Mouse (Mus musculus) lung, postnatal 10 days (tissue): ENCODE data around the gene Sox6.

Experiments
- DNase-seq: peaks from one replicate; pipeline ENCODE4 v3.0.0; 2021

Gene Sox6

GRCm38 (mm10) chr7:115829260-115829659, 209.3 kb downstream of the Sox6 start:
- DNase-seq: no peak

DNA sequence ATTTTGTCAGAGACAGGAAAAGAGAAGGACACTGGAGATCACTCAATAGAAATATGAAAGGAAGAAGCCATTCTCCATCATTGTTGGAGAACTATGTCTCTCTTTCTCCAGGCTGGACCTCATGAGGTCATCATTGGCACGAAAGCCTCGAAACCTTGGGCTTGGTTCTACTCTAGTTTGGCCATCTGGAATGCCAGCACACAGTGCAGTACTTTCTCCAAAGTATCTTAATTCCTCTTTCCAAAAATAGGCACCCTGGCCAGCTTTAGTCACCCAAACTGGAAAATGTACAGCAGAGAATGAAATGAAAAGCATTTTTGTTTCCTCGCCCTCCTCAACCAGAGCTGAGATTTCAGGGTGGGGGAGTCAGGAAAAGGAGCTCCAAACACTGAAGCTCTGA, 213.3 kb downstream of the Sox6 start:
- peak; percentile 35 for DNase-seq

- no peak for DNase-seq
Observed at GRCm38 (mm10) chr7:115824621-115825256, 213.9 kb downstream of the Sox6 start.

DNA sequence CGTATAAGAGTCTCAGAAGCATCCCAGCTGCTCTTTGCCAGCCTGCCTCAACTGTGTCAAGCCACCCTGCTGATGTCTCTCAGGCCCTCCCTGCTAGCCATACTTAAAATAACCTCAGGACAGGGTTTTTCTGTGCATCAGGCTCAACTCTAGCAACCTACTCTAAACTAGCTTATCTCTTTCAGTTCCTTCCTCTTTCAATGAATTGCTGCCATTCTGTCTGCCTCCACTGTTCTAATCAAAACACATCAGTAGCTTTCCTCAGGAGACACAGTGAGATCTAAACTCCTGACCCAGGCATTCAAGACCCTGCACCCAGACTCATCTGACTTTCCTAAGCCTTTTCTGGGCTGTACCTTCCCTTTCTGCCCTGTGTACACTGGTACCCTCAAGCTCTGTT, 219.5 kb downstream of the Sox6 start:
- no peak for DNase-seq

GRCm38 (mm10) chr7:115803256-115803655, 235.3 kb downstream of the Sox6 start:
- DNase-seq: no peak

DNA sequence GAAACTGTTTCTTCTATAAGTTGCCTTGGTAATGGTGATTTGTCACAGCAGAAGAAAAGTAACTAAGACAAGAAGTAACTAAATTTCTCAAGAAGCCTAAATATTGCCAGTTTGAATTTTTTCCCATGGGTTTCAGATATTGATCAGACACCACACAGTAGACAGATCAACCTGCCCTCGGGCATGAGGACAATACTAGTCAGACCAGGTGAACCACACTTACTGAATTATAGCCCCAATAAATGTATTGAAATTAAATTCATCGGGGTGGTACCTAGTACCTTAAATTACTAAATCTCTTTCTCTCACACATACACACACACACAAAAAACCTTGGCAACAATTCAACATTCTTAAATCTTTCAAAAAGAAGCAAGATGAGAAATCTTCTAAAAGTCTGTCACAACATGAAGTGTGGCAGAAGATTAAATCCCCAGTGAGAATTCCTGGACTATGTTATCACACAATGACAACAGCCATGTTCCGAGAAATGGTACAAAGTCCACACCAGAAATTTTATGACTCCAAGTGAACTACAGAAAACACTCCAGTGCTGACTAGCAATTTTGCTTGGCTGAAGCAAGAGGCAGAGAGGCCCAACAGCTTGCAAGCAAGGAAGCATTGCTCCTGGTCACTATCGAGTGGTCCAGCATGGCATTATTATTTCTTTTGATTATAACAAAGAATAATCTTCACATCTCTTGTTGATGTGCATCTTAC, 244.3 kb downstream of the Sox6 start:
- DNase-seq: no peak

DNA sequence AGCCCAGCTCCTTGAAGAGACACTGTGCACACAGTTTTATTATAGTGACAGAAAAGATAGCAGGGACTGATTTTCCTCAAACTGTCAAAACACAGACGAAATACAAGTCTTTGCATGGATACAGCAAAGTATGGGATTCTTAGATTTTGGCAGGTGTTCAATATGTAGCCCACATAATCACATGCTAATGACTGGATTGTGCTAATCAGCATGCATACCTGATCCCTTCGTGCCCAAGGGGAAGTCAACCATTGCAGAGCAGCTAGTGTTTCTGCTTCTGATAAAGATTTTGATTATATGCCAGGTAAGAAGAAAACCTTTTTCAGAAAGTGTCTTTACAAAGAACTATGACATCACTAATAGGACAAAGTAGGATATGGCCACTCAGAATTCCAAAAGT, 245.8 kb downstream of the Sox6 start:
- DNase-seq: no peak

DNA sequence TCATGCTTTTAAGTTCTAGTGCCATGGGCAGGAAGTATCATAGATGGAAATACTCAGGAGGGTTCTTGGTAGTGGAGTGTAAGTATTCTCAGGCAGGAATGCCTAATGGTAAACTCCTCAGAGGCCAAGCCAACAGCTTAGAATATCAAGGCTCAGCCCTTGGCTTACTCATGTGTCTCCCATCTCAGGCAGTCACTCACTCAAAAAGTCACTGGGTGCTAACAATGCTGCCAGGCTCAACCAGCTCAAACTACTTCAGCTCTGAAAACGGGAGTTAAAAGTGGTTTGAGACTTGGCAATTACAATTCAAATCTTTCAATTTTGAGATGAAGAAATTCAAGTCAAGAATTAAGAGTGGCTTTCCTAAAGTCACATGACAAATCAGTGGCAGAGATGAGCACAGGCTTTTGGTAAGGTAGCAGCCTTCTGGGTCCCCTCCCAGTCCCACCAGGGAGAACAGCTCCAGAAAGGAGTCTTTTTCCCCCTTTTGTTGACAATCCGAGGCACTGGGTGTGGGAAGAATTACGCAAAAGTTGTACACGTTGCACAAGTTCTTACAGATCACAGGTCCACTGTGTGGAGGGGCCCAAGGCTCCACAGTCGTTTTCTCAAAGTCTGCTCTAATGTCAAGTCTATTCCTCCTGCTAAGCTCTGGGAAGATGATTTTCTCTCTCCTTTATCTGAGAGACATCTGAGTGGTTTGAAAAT, 249.3 kb downstream of the Sox6 start:
- peak; percentile 17 for DNase-seq

GRCm38 (mm10) chr7:115783982-115784917, 254.3 kb downstream of the Sox6 start:
- no peak for DNase-seq

DNA sequence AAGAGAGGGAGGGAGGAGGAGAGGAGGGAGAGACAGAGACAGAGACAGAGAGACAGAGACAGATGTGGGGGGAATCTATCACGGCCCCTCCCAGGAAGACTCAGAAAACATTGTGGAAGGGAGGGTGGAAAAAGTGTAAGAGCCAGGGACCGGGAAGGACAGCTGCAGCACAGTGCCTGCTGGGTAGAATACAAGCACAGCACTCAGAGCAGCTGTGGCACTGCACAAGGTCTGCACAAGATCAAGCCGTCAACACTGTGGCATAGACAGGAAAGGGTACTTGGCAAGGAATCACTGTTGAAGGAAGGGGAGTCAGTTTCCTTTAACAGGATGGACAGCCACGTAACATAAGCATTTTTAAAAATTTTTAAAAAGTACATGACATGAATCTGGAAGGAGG, 258.4 kb downstream of the Sox6 start:
- DNase-seq: no peak

DNA sequence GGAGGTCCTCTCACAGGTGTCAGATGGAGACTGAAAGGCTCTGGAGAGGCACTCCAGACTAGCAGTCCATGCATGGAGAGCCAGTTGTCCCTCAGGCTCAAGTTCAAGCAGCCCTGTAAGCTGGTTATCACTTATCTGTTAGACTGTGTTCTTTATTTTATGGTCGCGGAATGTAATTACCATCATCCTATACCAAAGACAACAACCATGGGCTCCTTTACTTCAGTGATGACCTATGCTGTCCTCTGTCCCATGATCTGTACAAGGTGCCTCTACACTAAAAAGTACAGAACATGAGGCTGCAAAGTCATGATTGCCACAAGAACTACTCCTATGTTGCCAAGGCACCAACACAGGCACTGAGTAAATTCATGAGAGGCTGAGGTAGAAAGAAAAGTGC, 259.1 kb downstream of the Sox6 start:
- no peak for DNase-seq

GRCm38 (mm10) chr7:115776736-115777135, 261.9 kb downstream of the Sox6 start:
- no peak for DNase-seq

DNA sequence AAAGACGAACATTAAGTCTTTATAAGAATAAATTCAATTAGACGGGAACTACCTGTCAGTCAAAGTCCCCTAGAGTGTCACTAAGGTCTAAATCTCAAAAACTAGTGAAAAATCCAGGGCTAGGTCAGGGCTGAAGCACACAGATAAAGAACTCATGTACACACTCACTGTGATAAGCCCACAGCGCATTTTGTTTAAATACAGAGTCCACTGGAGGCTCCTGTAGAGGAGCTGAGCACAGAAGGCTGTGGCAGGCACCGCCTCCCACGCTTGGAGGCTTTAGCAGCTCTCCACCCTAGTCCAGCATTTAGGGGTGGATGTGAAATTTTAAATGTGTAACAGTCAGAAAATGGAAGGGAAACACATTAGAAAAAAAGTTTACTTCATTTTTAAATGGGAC, 262.3 kb downstream of the Sox6 start:
- DNase-seq: no peak

GRCm38 (mm10) chr7:115766316-115766715, 272.3 kb downstream of the Sox6 start:
- DNase-seq: no peak

GRCm38 (mm10) chr7:115763851-115764250, 274.7 kb downstream of the Sox6 start:
- no peak for DNase-seq

GRCm38 (mm10) chr7:115758172-115758571, 280.4 kb downstream of the Sox6 start:
- DNase-seq: no peak

DNA sequence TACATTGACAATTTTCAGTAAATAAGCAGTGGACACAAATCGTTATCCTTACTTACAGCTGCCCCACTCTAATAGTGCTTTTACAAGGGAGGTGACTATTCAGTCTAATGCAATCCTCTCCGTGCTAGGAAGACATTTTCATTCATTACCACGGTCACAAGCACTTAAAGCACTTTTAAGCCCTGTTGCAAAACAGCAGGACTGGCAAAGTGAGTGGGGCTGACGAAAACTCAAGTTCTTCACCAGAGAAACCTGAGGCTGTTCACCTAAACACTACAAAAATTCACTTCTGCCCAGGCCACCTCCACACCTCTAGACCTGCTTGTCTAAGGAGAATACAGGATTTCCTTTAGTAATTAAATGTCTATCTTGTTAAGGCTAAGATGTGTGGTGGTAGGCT, 283.3 kb downstream of the Sox6 start:
- DNase-seq: no peak

GRCm38 (mm10) chr7:115754216-115754615, 284.4 kb downstream of the Sox6 start:
- peak; percentile 18 for DNase-seq

DNA sequence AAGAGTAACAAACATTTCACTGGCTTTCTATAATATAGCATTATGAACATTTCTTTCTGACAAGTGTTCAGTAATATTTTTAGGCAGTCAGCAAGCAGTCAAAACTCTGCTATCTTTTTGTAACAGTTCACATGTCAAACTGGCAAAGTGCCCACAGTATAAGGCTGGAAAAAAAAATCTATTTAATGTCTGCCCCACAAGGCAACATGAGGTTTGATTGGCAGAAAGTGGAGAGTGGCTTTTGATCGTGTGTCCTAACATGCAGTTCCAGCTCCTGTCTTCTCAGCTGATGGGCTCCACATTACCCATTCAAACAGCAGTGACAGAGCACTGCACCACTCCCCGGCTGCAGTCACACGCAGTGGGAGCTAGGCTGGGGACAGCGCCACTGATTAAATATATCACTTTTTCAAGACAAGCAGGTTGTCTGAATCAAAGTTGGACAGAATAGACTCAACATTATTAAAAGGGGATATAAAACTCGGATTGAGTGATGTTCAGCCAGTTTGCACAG, 286.4 kb downstream of the Sox6 start:
- DNase-seq: no peak

GRCm38 (mm10) chr7:115751083-115751482, 287.5 kb downstream of the Sox6 start:
- DNase-seq: no peak

DNA sequence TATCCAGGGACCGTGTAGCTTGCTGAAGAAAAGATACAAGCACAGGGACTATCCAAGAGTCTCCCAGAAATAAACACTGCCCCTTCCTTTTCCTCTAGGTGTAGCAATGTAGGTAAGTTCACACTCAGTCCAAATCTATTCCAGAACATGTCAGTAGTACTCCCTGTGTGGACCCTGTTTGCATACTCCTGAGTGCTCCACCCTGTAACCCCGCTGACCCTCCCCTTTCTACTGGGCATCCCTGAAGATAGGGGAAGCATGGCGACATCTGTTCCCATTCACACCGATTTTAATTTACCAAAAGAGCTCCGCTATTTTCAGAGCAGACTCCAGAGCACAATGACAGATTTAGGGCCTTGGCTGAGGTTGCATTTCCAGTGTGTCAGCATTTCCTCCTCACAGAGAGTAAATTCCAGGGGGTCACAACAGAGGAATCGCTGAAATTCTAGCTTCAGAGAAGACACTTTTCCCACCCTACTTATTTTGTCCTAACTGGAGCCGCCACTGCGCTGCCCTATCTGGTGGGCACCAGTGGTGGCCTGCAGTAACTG, 288.2 kb downstream of the Sox6 start:
- no peak for DNase-seq

DNA sequence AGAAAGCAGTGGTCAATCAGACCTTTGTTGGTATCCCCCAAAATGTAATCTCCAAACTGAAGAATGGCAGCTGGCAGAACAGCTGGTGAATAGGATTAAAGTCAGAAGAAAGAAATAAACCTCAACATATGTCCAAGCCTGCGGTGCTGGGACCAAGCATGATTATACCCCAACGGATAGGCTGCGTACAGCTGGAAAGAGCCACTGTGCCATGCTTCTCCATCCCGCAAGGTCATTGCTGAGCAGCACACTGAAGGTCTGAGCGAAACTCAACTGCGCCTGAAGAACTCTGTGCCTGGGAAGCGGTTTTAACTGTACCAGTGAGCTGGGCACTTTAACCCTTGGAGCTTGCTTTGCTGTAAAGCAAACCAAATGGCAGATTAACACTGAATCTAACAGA, 291.1 kb downstream of the Sox6 start:
- DNase-seq: no peak
